Mouse (Mus musculus): ENCODE data around the gene Nol4l. TPM values are rescaled to one million over a fixed set of nuclear protein-coding genes. Genes with fewer than 3 reads are reported as not detected.

The Nol4l gene
- polyA plus RNA-seq, 1 experiment from 2014 or later: 11.3 TPM

DNA sequence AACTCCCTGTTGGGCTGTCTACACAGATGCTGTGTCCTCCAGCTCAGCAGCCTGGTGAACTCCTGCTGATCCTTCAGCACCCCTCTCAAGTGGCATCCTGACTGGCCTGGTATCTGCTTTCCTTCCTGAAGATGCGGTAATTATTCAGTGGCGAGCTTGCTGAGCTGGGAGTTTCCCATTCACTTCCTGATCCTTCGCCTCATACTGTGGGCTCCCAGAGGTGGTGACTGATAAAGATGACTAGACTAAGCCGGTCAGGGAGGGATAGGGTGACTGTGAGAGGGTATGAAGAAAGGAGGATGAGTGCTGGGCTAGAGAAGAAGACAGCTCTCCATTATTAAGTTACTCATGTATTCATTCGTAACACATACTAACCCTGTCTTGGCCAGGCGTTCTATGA, 28.7 kb upstream of the Nol4l start:
- Histone ChIP-seq H3K9me3 (no peaks in the 10 kb centered on the region), H3K9ac (no peak overlapping the region), H3K27me3 (no peaks in the 10 kb centered on the region; the same call in 1 of the 2 replicates), H3K4me2 (no peak overlapping the region), H3K27ac (no peak overlapping the region), H3K36me3 (no peaks in the 10 kb centered on the region), H3K4me3 (no peak overlapping the region), H3K4me1 (peaks cover 26% of the 10 kb centered on the region)
- WGBS: 51% methylated on average over 6 of the region's 6 CpGs
- ATAC-seq (ENCODE audit: borderline replicate concordance, extremely low read depth, low FRiP score, low TSS enrichment): no peak

- H3K9ac ChIP-seq: no peak overlapping the region
Observed at GRCm38 (mm10) chr2:153557259-153557658, 27.5 kb upstream of the Nol4l start.

GRCm38 (mm10) chr2:153556208-153556607, 26.4 kb upstream of the Nol4l start:
- H3K9me3 ChIP-seq: no peaks in the 10 kb centered on the region
- WGBS: 36% methylated on average over 9 of the region's 9 CpGs

More at GRCm38 (mm10) chr2:153557259-153557658, 27.5 kb upstream of the Nol4l start:
- no peak overlapping the region for H3K27ac ChIP-seq
- no peaks in the 10 kb centered on the region for H3K9me3 ChIP-seq
- no peaks in the 10 kb centered on the region for H3K36me3 ChIP-seq
- ATAC-seq (ENCODE audit: borderline replicate concordance, extremely low read depth, low FRiP score, low TSS enrichment): no peak
- H3K27me3 ChIP-seq: no peaks in the 10 kb centered on the region; the same call in 1 of the 2 replicates
- H3K4me2 ChIP-seq: no peak overlapping the region
- 59% methylated on average over 4 of the region's 4 CpGs for WGBS
- H3K4me1 ChIP-seq: peaks cover 26% of the 10 kb centered on the region
- no peak overlapping the region for H3K4me3 ChIP-seq

DNA sequence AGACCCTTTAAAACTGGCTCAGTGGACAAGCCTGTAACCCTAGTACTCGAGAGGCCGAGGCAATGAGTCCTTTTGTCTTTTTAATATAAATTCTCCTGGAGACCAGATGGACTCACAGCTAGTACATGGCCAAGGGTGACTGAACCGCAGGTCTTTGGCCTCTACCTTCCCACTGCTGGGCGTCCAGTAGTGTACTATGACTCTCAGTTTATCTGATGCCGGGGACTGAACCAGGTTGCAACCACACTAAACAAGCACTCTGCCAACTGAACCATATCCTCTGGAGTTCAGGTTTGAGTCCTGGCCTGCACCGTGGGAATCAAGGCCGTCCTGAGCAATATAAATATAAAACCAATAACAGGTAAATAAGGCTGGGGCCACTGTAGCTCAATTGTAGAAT, 24.8 kb upstream of the Nol4l start:
- no peak for ATAC-seq (ENCODE audit: borderline replicate concordance, extremely low read depth, low FRiP score, low TSS enrichment)
- H3K4me2 ChIP-seq: no peak overlapping the region
- H3K4me3 ChIP-seq: no peak overlapping the region
- H3K9ac ChIP-seq: no peak overlapping the region
- peaks cover 4% of the 10 kb centered on the region; the same call in 1 of the 2 replicates for H3K4me1 ChIP-seq
- 74% methylated on average over 7 of the region's 7 CpGs for WGBS
- H3K27me3 ChIP-seq: no peaks in the 10 kb centered on the region; the same call in 1 of the 2 replicates
- no peak overlapping the region for H3K27ac ChIP-seq
- H3K9me3 ChIP-seq: no peaks in the 10 kb centered on the region
- H3K36me3 ChIP-seq: no peaks in the 10 kb centered on the region

More at GRCm38 (mm10) chr2:153556208-153556607, 26.4 kb upstream of the Nol4l start:
- no peak for ATAC-seq (ENCODE audit: borderline replicate concordance, extremely low read depth, low FRiP score, low TSS enrichment)
- Histone ChIP-seq H3K36me3 (no peaks in the 10 kb centered on the region), H3K27me3 (no peaks in the 10 kb centered on the region; the same call in 1 of the 2 replicates), H3K27ac (no peak overlapping the region), H3K4me3 (no peak overlapping the region), H3K4me1 (peaks cover 20% of the 10 kb centered on the region), H3K9ac (no peak overlapping the region), H3K4me2 (no peak overlapping the region)

DNA sequence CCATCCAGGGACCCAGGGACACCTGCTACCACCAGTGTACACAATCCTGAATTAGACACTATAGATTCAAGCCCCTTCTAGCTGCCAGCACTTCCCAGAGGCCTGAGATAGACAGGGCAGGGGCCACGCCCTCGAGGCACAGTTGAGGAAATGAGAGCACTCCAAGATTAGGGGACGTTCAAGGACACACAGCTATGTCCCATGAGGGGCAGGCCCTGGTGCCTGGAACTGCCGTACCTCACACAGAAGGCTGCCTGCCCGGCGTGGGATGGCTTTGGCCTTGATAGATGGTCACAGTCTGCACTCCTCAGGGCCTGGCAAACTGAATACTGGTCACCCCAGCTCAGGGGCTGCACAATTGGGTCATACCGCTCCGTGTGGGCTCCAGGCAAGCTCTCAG, 19.7 kb upstream of the Nol4l start:
- H3K9ac ChIP-seq: no peak overlapping the region

GRCm38 (mm10) chr2:153548221-153548923, 18.6 kb upstream of the Nol4l start:
- Histone ChIP-seq H3K27ac (no peak overlapping the region), H3K4me2 (no peak overlapping the region), H3K9me3 (no peaks in the 10 kb centered on the region), H3K27me3 (no peaks in the 10 kb centered on the region), H3K36me3 (no peaks in the 10 kb centered on the region), H3K9ac (no peak overlapping the region), H3K4me3 (no peak overlapping the region), H3K4me1 (peaks cover 4% of the 10 kb centered on the region; the same call in 1 of the 2 replicates)
- 25% methylated on average over 14 of the region's 14 CpGs for WGBS
- ATAC-seq (ENCODE audit: borderline replicate concordance, extremely low read depth, low FRiP score, low TSS enrichment): no peak

More for the DNA sequence above, 19.7 kb upstream of the Nol4l start:
- Histone ChIP-seq H3K4me1 (peaks cover 4% of the 10 kb centered on the region; the same call in 1 of the 2 replicates), H3K27ac (no peak overlapping the region), H3K4me3 (no peak overlapping the region), H3K27me3 (no peaks in the 10 kb centered on the region), H3K9me3 (no peaks in the 10 kb centered on the region), H3K4me2 (no peak overlapping the region), H3K36me3 (no peaks in the 10 kb centered on the region)
- ATAC-seq (ENCODE audit: borderline replicate concordance, extremely low read depth, low FRiP score, low TSS enrichment): no peak
- WGBS: 59% methylated on average over 8 of the region's 8 CpGs

- Histone ChIP-seq H3K36me3 (no peaks in the 10 kb centered on the region), H3K9me3 (no peaks in the 10 kb centered on the region), H3K4me1 (peaks cover 4% of the 10 kb centered on the region; the same call in 1 of the 2 replicates), H3K4me3 (no peak overlapping the region), H3K4me2 (no peak overlapping the region), H3K9ac (no peak overlapping the region), H3K27ac (no peak overlapping the region), H3K27me3 (no peaks in the 10 kb centered on the region)
- 56% methylated on average over 3 of the region's 3 CpGs for WGBS
- no peak for ATAC-seq (ENCODE audit: borderline replicate concordance, extremely low read depth, low FRiP score, low TSS enrichment)
Observed at GRCm38 (mm10) chr2:153547633-153548032, 17.9 kb upstream of the Nol4l start.

DNA sequence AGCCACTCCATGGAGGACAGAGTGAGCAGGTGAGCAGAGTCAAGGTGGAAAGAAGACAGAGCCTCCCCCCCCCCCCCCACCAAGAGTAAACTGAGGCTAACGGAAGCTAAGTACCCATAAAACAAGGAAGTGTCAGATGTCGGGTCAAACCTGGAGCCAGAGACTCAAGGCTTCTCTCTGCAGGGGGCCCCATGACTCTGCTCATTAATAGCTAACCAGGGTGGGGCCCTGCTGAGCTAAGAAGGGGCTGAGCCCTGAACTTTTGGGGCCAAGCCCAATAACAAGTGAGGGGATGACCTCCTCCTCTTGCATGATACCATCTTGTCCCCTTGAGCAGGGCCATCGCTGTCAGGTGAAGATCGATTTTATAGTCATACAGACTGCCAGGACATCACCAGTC, 17.2 kb upstream of the Nol4l start:
- no peaks in the 10 kb centered on the region for H3K36me3 ChIP-seq
- no peak for ATAC-seq (ENCODE audit: borderline replicate concordance, extremely low read depth, low FRiP score, low TSS enrichment)
- H3K9me3 ChIP-seq: no peaks in the 10 kb centered on the region
- no peak overlapping the region for H3K4me3 ChIP-seq
- H3K4me2 ChIP-seq: no peak overlapping the region
- H3K27ac ChIP-seq: no peak overlapping the region
- H3K27me3 ChIP-seq: no peaks in the 10 kb centered on the region
- H3K4me1 ChIP-seq: peaks cover 4% of the 10 kb centered on the region; the same call in 1 of the 2 replicates
- no peak overlapping the region for H3K9ac ChIP-seq
- 56% methylated on average over 4 of the region's 4 CpGs for WGBS

DNA sequence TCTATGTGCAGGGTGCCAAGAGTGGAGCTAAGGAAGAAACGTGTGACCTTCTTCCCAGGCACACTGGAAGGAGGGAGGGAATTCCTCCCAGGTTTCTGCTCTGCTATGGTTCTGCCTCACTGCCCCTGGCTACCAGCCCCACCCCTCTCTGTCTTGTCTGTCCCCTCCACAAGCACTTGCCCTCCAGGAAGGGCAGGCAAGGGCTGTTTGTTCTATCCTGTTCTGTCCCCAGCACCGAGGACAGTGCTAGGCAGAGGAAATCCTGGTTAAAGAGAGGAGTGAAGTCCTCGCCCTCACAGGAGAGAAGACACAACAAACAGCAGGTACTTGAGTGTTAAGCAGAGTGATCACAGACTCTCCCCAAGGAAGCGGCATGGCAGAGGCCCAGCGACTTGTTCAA, 16.7 kb upstream of the Nol4l start:
- H3K27me3 ChIP-seq: no peaks in the 10 kb centered on the region
- no peak overlapping the region for H3K9ac ChIP-seq
- 22% methylated on average over 5 of the region's 5 CpGs for WGBS
- no peaks in the 10 kb centered on the region for H3K36me3 ChIP-seq
- peaks cover 4% of the 10 kb centered on the region; the same call in 1 of the 2 replicates for H3K4me1 ChIP-seq
- H3K27ac ChIP-seq: no peak overlapping the region
- no peak overlapping the region for H3K4me2 ChIP-seq
- no peak for ATAC-seq (ENCODE audit: borderline replicate concordance, extremely low read depth, low FRiP score, low TSS enrichment)
- no peaks in the 10 kb centered on the region for H3K9me3 ChIP-seq
- no peak overlapping the region for H3K4me3 ChIP-seq

DNA sequence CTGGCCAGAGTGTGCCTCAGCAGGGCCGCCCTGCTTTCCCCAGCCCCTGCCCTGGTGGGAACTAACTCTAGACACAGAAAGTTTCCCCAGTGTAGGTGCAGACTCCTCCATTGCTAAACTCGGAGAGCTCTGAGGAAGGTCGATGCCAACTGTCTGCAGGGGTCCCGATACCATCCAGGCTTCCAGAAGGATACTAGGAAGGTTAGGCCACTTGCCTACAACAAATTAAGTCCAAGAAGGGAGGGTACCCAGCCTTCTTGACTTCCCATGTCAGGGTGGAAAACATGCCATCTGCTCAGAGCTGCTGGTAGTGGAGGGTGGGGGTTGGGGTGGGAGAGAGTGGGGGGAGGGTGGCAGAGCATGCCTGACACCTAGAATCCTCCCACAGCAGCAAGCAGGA, 15.0 kb upstream of the Nol4l start:
- no peak overlapping the region for H3K9ac ChIP-seq
- no peak overlapping the region for H3K27ac ChIP-seq
- no peaks in the 10 kb centered on the region for H3K27me3 ChIP-seq
- H3K36me3 ChIP-seq: no peaks in the 10 kb centered on the region
- no peak for ATAC-seq (ENCODE audit: borderline replicate concordance, extremely low read depth, low FRiP score, low TSS enrichment)
- peaks cover 4% of the 10 kb centered on the region; the same call in 1 of the 2 replicates for H3K4me1 ChIP-seq
- H3K4me2 ChIP-seq: no peak overlapping the region
- H3K9me3 ChIP-seq: no peaks in the 10 kb centered on the region
- H3K4me3 ChIP-seq: no peak overlapping the region
- 65% methylated on average over 4 of the region's 4 CpGs for WGBS

GRCm38 (mm10) chr2:153543911-153544730, 14.3 kb upstream of the Nol4l start:
- H3K9ac ChIP-seq: no peak overlapping the region
- no peak overlapping the region for H3K4me2 ChIP-seq
- H3K4me1 ChIP-seq: peaks cover 4% of the 10 kb centered on the region; the same call in 1 of the 2 replicates
- no peaks in the 10 kb centered on the region for H3K9me3 ChIP-seq
- H3K27me3 ChIP-seq: no peaks in the 10 kb centered on the region
- no peaks in the 10 kb centered on the region for H3K36me3 ChIP-seq
- no peak for ATAC-seq (ENCODE audit: borderline replicate concordance, extremely low read depth, low FRiP score, low TSS enrichment)
- 71% methylated on average over 8 of the region's 8 CpGs for WGBS
- H3K4me3 ChIP-seq: no peak overlapping the region
- H3K27ac ChIP-seq: no peak overlapping the region
